21 mouse cellular contexts compared by ENCODE assay signal in the genomic region with DNA sequence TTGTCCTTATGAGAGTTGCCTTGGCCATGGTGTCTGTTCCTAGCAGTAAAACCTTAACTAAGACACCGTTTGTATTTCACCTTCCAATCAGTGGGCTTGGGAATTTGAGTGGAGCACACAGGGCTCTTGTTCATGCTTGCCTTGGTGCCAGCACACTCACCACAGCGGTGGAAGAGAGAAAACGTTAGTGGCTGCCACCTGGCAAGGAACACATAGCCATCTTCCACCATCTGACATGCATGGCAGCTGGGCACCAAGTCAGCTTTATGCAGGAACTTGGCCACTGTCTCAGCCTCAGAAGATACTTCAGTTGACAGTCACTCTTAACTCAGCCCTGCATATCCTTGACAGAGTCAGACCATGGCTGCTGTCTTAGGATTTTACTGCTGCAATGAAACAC. TPM values are rescaled to one million over a fixed set of nuclear protein-coding genes. Genes with fewer than 3 reads are reported as not detected.
"Had no signal": no experiment of that assay in that cellular context is flagged by ENCODE, and none has a peak within 500 bp of the region (broad histone marks: within the 10 kb centered on the region; RNA-seq: fewer than 3 reads in every experiment).

No protein-coding gene starts in this region.

- H3K36me3 ChIP-seq: limb, embryonic 13.5 days; midbrain, embryonic 12.5 days; neural tube, embryonic 13.5 days had no signal

- H3K9ac ChIP-seq: limb, embryonic 13.5 days; liver, embryonic 14.5 days; midbrain, embryonic 12.5 days; neural tube, embryonic 13.5 days had no signal

- H3K27me3 ChIP-seq: limb, embryonic 13.5 days; midbrain, embryonic 12.5 days; neural tube, embryonic 13.5 days had no signal

- DNase-seq: kidney, postnatal 36 days; layer of hippocampus, adult 9-11 months; layer of hippocampus, postnatal 36 days; lung, adult 18-20 months; retina, postnatal 1 day; right cerebral cortex, postnatal 4 days; spleen, adult 18-20 months; thymus, adult 18-20 months; thymus, postnatal 14 days had no signal

- H3K4me3 ChIP-seq: limb, embryonic 13.5 days; midbrain, embryonic 12.5 days; neural tube, embryonic 13.5 days had no signal

- H3K4me1 ChIP-seq: limb, embryonic 13.5 days; midbrain, embryonic 12.5 days; neural tube, embryonic 13.5 days had no signal

- H3K27ac ChIP-seq: limb, embryonic 13.5 days; liver, embryonic 14.5 days; midbrain, embryonic 12.5 days; neural tube, embryonic 13.5 days had no signal

- ATAC-seq: midbrain, embryonic 16.5 days had no signal

- H3K9me3 ChIP-seq: limb, embryonic 13.5 days; midbrain, embryonic 12.5 days; neural tube, embryonic 13.5 days had no signal

- H3K4me2 ChIP-seq: limb, embryonic 13.5 days; midbrain, embryonic 12.5 days; neural tube, embryonic 13.5 days had no signal

RNA-seq across cellular contexts. Expression of a gene that starts 11.8 kb away (rescaled TPM):
- total RNA-seq: layer of hippocampus, adult 18-20 months; layer of hippocampus, postnatal 36 days; left cerebral cortex, adult 8-10 months; left cerebral cortex, postnatal 36 days; liver, adult 2 months; megakaryocyte-erythroid progenitor cell, adult 5-6 weeks had no signal
- polyA plus RNA-seq: liver, adult 2 months; liver, embryonic 14.5 days; lung, embryonic 16.5 days; midbrain, embryonic 12.5 days; neural tube, embryonic 13.5 days had no signal

RNA-seq across cellular contexts. Expression of a gene that starts 25.4 kb away (rescaled TPM):
- total RNA-seq: layer of hippocampus, adult 18-20 months; layer of hippocampus, postnatal 36 days; left cerebral cortex, adult 8-10 months; left cerebral cortex, postnatal 36 days; liver, adult 2 months had no signal
- polyA plus RNA-seq: limb, embryonic 13.5 days; liver, adult 2 months; liver, embryonic 14.5 days; lung, embryonic 16.5 days; midbrain, embryonic 12.5 days; midbrain, embryonic 16.5 days; neural tube, embryonic 13.5 days; stomach, embryonic 14.5 days had no signal

RNA-seq across cellular contexts. Expression of a gene that starts 37.1 kb away (rescaled TPM):
- total RNA-seq: layer of hippocampus, adult 18-20 months; layer of hippocampus, postnatal 36 days; left cerebral cortex, adult 8-10 months; left cerebral cortex, postnatal 36 days; liver, adult 2 months; megakaryocyte-erythroid progenitor cell, adult 5-6 weeks had no signal
- polyA plus RNA-seq: liver, adult 2 months; liver, embryonic 14.5 days; lung, embryonic 16.5 days; midbrain, embryonic 12.5 days; neural tube, embryonic 13.5 days; stomach, embryonic 14.5 days had no signal

RNA-seq across cellular contexts. Expression of a gene that starts 55.8 kb away (rescaled TPM):
- total RNA-seq: liver, adult 2 months; megakaryocyte-erythroid progenitor cell, adult 5-6 weeks had no signal
- polyA plus RNA-seq: liver, adult 2 months; liver, embryonic 14.5 days had no signal
